Mouse (Mus musculus): ENCODE measurements around the gene Ttf2. TPM values are rescaled to one million over a fixed set of nuclear protein-coding genes. Genes with fewer than 3 reads are reported as not detected.
A peak's percentile ranks its signal among the peaks of the same experiment; 100 is the strongest.

Ttf2 gene
- 11.8 and 12.2 TPM in 2 replicates for polyA plus RNA-seq (2014; fragmentation: Nextera tagmentation; extraction: Ambion mirVana)

GRCm38 (mm10) chr3:100969176-100969917, at the start of gene Ttf2:
TSS of gene Ttf2 (minus strand) at chr3:100969663.
- Histone ChIP-seq H3K36me3 (ENCODE audit: control insufficient read depth, insufficient read depth, low read length) (peaks cover 17% of the 10 kb centered on the region; the same call in 1 of the 2 replicates), H3K27me3 (ENCODE audit: control insufficient read depth, insufficient read depth, low read length) (no peaks in the 10 kb centered on the region), H3K4me1 (ENCODE audit: control insufficient read depth in 2 of 2, insufficient read depth in 2 of 2, low read length in 2 of 2) (peaks cover 6 to 12% of the 10 kb centered on the region in 2 experiments), H3K4me3 (ENCODE audit: control insufficient read depth in 1 of 2, insufficient read depth in 1 of 2, low read depth in 1 of 2, low read length in 2 of 2) (peak within 1 kb of the TSS; percentile 73 to 84), H3K4me2 (ENCODE audit: low read length) (peak within 1 kb of the TSS; percentile 80), H3K9me3 (ENCODE audit: control insufficient read depth, low read length) (no peaks in the 10 kb centered on the region), H3K9ac (ENCODE audit: low read length) (peak within 1 kb of the TSS; percentile 80), H3K27ac (replicated peaks in 1 of 2; ENCODE audit: control insufficient read depth in 1 of 2, insufficient read depth in 1 of 2, low read depth in 2 of 2, low read length in 2 of 2) (peak within 1 kb of the TSS in 1 of 2 experiments; percentile 45; a peak in 2 of 4 replicates)
- ATAC-seq (ENCODE audit: insufficient number of reproducible peaks, insufficient read depth, low FRiP score, low read depth): peak; percentile 97
- WGBS: under 1% methylated on average over 40 of the region's 40 CpGs

GRCm38 (mm10) chr3:101018494-101018893, 49.0 kb upstream of the Ttf2 start:
- no peak for ATAC-seq (ENCODE audit: insufficient number of reproducible peaks, insufficient read depth, low FRiP score, low read depth)
- H3K36me3 ChIP-seq (ENCODE audit: control insufficient read depth, insufficient read depth, low read length): no peaks in the 10 kb centered on the region
- no peak overlapping the region for H3K9ac ChIP-seq (ENCODE audit: low read length)
- H3K27me3 ChIP-seq (ENCODE audit: control insufficient read depth, insufficient read depth, low read length): no peaks in the 10 kb centered on the region
- no peak overlapping the region for H3K4me2 ChIP-seq (ENCODE audit: low read length)
- no peaks in the 10 kb centered on the region for H3K9me3 ChIP-seq (ENCODE audit: control insufficient read depth, low read length)
- no peak overlapping the region for H3K4me3 ChIP-seq (ENCODE audit: control insufficient read depth in 1 of 2, insufficient read depth in 1 of 2, low read depth in 1 of 2, low read length in 2 of 2)
- WGBS: 87% methylated on average over 6 of the region's 6 CpGs
- H3K4me1 ChIP-seq (ENCODE audit: control insufficient read depth in 2 of 2, insufficient read depth in 2 of 2, low read length in 2 of 2): peaks cover 7 to 30% of the 10 kb centered on the region in 2 experiments
- H3K27ac ChIP-seq (replicated peaks in 1 of 2; ENCODE audit: control insufficient read depth in 1 of 2, insufficient read depth in 1 of 2, low read depth in 2 of 2, low read length in 2 of 2): no peak overlapping the region

GRCm38 (mm10) chr3:101016050-101016449, 46.6 kb upstream of the Ttf2 start:
- Histone ChIP-seq H3K27ac (replicated peaks in 1 of 2; ENCODE audit: control insufficient read depth in 1 of 2, insufficient read depth in 1 of 2, low read depth in 2 of 2, low read length in 2 of 2) (no peak overlapping the region), H3K36me3 (ENCODE audit: control insufficient read depth, insufficient read depth, low read length) (no peaks in the 10 kb centered on the region), H3K4me2 (ENCODE audit: low read length) (no peak overlapping the region), H3K4me3 (ENCODE audit: control insufficient read depth in 1 of 2, insufficient read depth in 1 of 2, low read depth in 1 of 2, low read length in 2 of 2) (no peak overlapping the region), H3K9ac (ENCODE audit: low read length) (no peak overlapping the region), H3K9me3 (ENCODE audit: control insufficient read depth, low read length) (no peaks in the 10 kb centered on the region), H3K4me1 (ENCODE audit: control insufficient read depth in 2 of 2, insufficient read depth in 2 of 2, low read length in 2 of 2) (peaks cover 15 to 36% of the 10 kb centered on the region in 2 experiments), H3K27me3 (ENCODE audit: control insufficient read depth, insufficient read depth, low read length) (no peaks in the 10 kb centered on the region)
- ATAC-seq (ENCODE audit: insufficient number of reproducible peaks, insufficient read depth, low FRiP score, low read depth): no peak
- 87% methylated on average over 7 of the region's 7 CpGs for WGBS

DNA sequence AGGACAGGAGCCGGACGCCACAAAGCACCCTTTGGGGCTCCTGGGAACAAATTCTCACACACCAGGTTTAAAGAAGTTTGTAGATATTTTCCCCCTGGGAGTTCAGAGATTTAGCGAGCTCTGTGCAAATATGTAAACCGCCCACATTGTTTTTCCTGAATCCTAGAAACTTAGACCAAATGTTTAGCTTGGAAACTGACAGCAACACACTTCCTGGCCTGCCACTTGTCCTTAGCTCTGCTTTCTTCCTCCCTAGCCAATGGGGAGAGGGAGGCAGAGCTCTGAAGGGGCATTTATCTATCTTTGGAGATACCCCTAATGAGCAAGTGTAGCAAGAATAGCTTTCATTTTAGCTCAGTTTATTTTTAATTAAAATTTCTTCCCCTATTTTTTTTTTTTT, 45.8 kb upstream of the Ttf2 start:
- no peak overlapping the region for H3K9ac ChIP-seq (ENCODE audit: low read length)
- peak overlapping the region; percentile 31; the same call in 1 of the 2 replicates for H3K4me2 ChIP-seq (ENCODE audit: low read length)
- H3K4me3 ChIP-seq (ENCODE audit: control insufficient read depth in 1 of 2, insufficient read depth in 1 of 2, low read depth in 1 of 2, low read length in 2 of 2): no peak overlapping the region

DNA sequence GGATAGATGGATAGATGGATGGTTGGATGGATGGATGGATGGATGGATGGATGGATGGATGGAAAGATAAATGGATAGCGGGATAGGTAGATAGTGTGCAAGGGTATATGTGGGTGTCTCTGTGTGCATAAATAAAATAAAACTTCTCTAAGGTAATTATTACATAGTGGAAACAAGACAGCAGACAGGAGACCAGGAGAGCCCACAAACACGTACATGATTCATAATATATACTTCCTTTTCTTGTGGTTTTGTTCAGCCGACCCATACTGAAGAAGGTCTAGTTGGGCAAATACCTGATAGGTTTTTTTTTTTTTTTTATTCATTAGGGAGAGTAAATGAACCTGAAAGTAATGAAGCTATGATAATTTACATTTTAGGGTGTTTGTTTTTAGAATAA, 44.1 kb upstream of the Ttf2 start:
- peaks cover 13 to 32% of the 10 kb centered on the region in 2 experiments for H3K4me1 ChIP-seq (ENCODE audit: control insufficient read depth in 2 of 2, insufficient read depth in 2 of 2, low read length in 2 of 2)
- WGBS: 90% methylated on average over 3 of the region's 3 CpGs
- no peak overlapping the region for H3K4me2 ChIP-seq (ENCODE audit: low read length)
- no peak overlapping the region for H3K27ac ChIP-seq (replicated peaks in 1 of 2; ENCODE audit: control insufficient read depth in 1 of 2, insufficient read depth in 1 of 2, low read depth in 2 of 2, low read length in 2 of 2)
- H3K27me3 ChIP-seq (ENCODE audit: control insufficient read depth, insufficient read depth, low read length): no peaks in the 10 kb centered on the region
- ATAC-seq (ENCODE audit: insufficient number of reproducible peaks, insufficient read depth, low FRiP score, low read depth): no peak
- no peak overlapping the region for H3K4me3 ChIP-seq (ENCODE audit: control insufficient read depth in 1 of 2, insufficient read depth in 1 of 2, low read depth in 1 of 2, low read length in 2 of 2)
- no peak overlapping the region for H3K9ac ChIP-seq (ENCODE audit: low read length)
- H3K36me3 ChIP-seq (ENCODE audit: control insufficient read depth, insufficient read depth, low read length): no peaks in the 10 kb centered on the region
- no peaks in the 10 kb centered on the region for H3K9me3 ChIP-seq (ENCODE audit: control insufficient read depth, low read length)

More for the DNA sequence above, 45.8 kb upstream of the Ttf2 start:
- ATAC-seq (ENCODE audit: insufficient number of reproducible peaks, insufficient read depth, low FRiP score, low read depth): no peak
- no peak overlapping the region; a peak in 2 of 4 replicates for H3K27ac ChIP-seq (replicated peaks in 1 of 2; ENCODE audit: control insufficient read depth in 1 of 2, insufficient read depth in 1 of 2, low read depth in 2 of 2, low read length in 2 of 2)
- WGBS: 36% methylated on average over 4 of the region's 4 CpGs
- H3K9me3 ChIP-seq (ENCODE audit: control insufficient read depth, low read length): no peaks in the 10 kb centered on the region
- no peaks in the 10 kb centered on the region for H3K36me3 ChIP-seq (ENCODE audit: control insufficient read depth, insufficient read depth, low read length)
- H3K4me1 ChIP-seq (ENCODE audit: control insufficient read depth in 2 of 2, insufficient read depth in 2 of 2, low read length in 2 of 2): peaks cover 13 to 32% of the 10 kb centered on the region in 2 experiments
- no peaks in the 10 kb centered on the region for H3K27me3 ChIP-seq (ENCODE audit: control insufficient read depth, insufficient read depth, low read length)

GRCm38 (mm10) chr3:101013005-101013404, 43.5 kb upstream of the Ttf2 start:
- Histone ChIP-seq H3K4me1 (ENCODE audit: control insufficient read depth in 2 of 2, insufficient read depth in 2 of 2, low read length in 2 of 2) (peaks cover 13 to 32% of the 10 kb centered on the region in 2 experiments), H3K9me3 (ENCODE audit: control insufficient read depth, low read length) (no peaks in the 10 kb centered on the region), H3K36me3 (ENCODE audit: control insufficient read depth, insufficient read depth, low read length) (no peaks in the 10 kb centered on the region), H3K4me2 (ENCODE audit: low read length) (no peak overlapping the region), H3K9ac (ENCODE audit: low read length) (no peak overlapping the region), H3K4me3 (ENCODE audit: control insufficient read depth in 1 of 2, insufficient read depth in 1 of 2, low read depth in 1 of 2, low read length in 2 of 2) (no peak overlapping the region), H3K27ac (replicated peaks in 1 of 2; ENCODE audit: control insufficient read depth in 1 of 2, insufficient read depth in 1 of 2, low read depth in 2 of 2, low read length in 2 of 2) (no peak overlapping the region), H3K27me3 (ENCODE audit: control insufficient read depth, insufficient read depth, low read length) (no peaks in the 10 kb centered on the region)
- ATAC-seq (ENCODE audit: insufficient number of reproducible peaks, insufficient read depth, low FRiP score, low read depth): no peak
- WGBS: 90% methylated on average over 10 of the region's 10 CpGs

- WGBS: 81% methylated on average over 8 of the region's 8 CpGs
- peak overlapping the region in 1 of 2 experiments; percentile 48; a peak in 3 of 4 replicates for H3K27ac ChIP-seq (replicated peaks in 1 of 2; ENCODE audit: control insufficient read depth in 1 of 2, insufficient read depth in 1 of 2, low read depth in 2 of 2, low read length in 2 of 2)
Observed at GRCm38 (mm10) chr3:101012597-101012996, 43.1 kb upstream of the Ttf2 start.

More at GRCm38 (mm10) chr3:101012597-101012996, 43.1 kb upstream of the Ttf2 start:
- ATAC-seq (ENCODE audit: insufficient number of reproducible peaks, insufficient read depth, low FRiP score, low read depth): no peak
- Histone ChIP-seq H3K27me3 (ENCODE audit: control insufficient read depth, insufficient read depth, low read length) (no peaks in the 10 kb centered on the region), H3K4me1 (ENCODE audit: control insufficient read depth in 2 of 2, insufficient read depth in 2 of 2, low read length in 2 of 2) (peaks cover 13 to 32% of the 10 kb centered on the region in 2 experiments), H3K4me2 (ENCODE audit: low read length) (no peak overlapping the region), H3K36me3 (ENCODE audit: control insufficient read depth, insufficient read depth, low read length) (no peaks in the 10 kb centered on the region), H3K9me3 (ENCODE audit: control insufficient read depth, low read length) (no peaks in the 10 kb centered on the region), H3K4me3 (ENCODE audit: control insufficient read depth in 1 of 2, insufficient read depth in 1 of 2, low read depth in 1 of 2, low read length in 2 of 2) (no peak overlapping the region), H3K9ac (ENCODE audit: low read length) (no peak overlapping the region)

All from heart, embryonic 14.5 days (tissue).